Mouse (Mus musculus) MEL (cell line): ENCODE measurements around the gene Rad51ap1. TPM values are rescaled to one million over a fixed set of nuclear protein-coding genes. Genes with fewer than 3 reads are reported as not detected.

Source experiments
- DNase-seq: peaks from one replicate; pipeline ENCODE4 v3.0.0; 2011; ENCODE audit warnings: low read depth, low spot score
- H3K27ac ChIP-seq: 2 replicates; pipeline ENCODE4 v1.5.1; 2012; ENCODE audit warnings: low read depth, mild to moderate bottlenecking, control low read depth, low read length, moderate library complexity; ENCODE audit not compliant: control insufficient read depth
- H3K27me3 ChIP-seq, 2 experiments: fragments of 150-350 bp in 1 of 2; sonication (generic) in 1 of 2; 2 replicates each; pipeline ENCODE4 v1.6.1; 2012; ENCODE audit warnings: low read length in 2 of 2, mild to moderate bottlenecking in 2 of 2, improper control_type of control experiment in 1 of 2, moderate library complexity in 1 of 2; ENCODE audit not compliant: insufficient read depth in 2 of 2, control insufficient read depth in 1 of 2
- H3K36me3 ChIP-seq, 2 experiments: 2 replicates each; pipeline ENCODE4 v1.6.1; 2012 to 2014; ENCODE audit warnings: low read length in 2 of 2, improper control_type of control experiment in 1 of 2, inconsistent platforms in 1 of 2, mild to moderate bottlenecking in 1 of 2; ENCODE audit not compliant: insufficient read depth in 2 of 2, control insufficient read depth in 1 of 2
- H3K4me1 ChIP-seq, 2 experiments: fragments of 150-350 bp in 1 of 2; sonication (generic) in 1 of 2; 2 replicates each; pipeline ENCODE4 v1.6.1; 2012; ENCODE audit warnings: low read length in 2 of 2, improper control_type of control experiment in 1 of 2, mild to moderate bottlenecking in 1 of 2; ENCODE audit not compliant: insufficient read depth in 2 of 2, control insufficient read depth in 1 of 2
- H3K4me3 ChIP-seq, 2 experiments: fragments of 150-350 bp in 1 of 2; sonication (generic) in 1 of 2; 2 replicates each; pipeline ENCODE4 v1.5.1; 2012; ENCODE audit warnings: low read depth in 2 of 2, low read length in 2 of 2, mild to moderate bottlenecking in 2 of 2, moderate library complexity in 2 of 2, control low read depth in 1 of 2, improper control_type of control experiment in 1 of 2; ENCODE audit not compliant: control insufficient read depth in 1 of 2, insufficient read depth in 1 of 2
- H3K79me2 ChIP-seq: 2 replicates; pipeline ENCODE4 v1.6.1; 2012; ENCODE audit warnings: mild to moderate bottlenecking, low read length, moderate library complexity; ENCODE audit not compliant: control insufficient read depth, poor library complexity, insufficient read depth
- H3K9ac ChIP-seq: 2 replicates; pipeline ENCODE4 v1.6.1; 2012; ENCODE audit warnings: low read depth, mild to moderate bottlenecking, control low read depth, low read length, moderate library complexity; ENCODE audit not compliant: control insufficient read depth, poor library complexity, severe bottlenecking
- H3K9me3 ChIP-seq: fragments of 150-350 bp; sonication (generic); replicated peaks from 2 replicates; pipeline ENCODE4 v1.6.1; 2012; ENCODE audit warnings: mild to moderate bottlenecking, low read length, improper control_type of control experiment, moderate library complexity; ENCODE audit not compliant: insufficient read depth
- BHLHE40 ChIP-seq: IDR thresholded peaks from 2 replicates; pipeline ENCODE4 v1.6.1; 2012; ENCODE audit warnings: low read depth, mild to moderate bottlenecking, inconsistent platforms, low read length, improper control_type of control experiment, borderline replicate concordance
- CHD2 ChIP-seq: IDR thresholded peaks from 2 replicates; pipeline ENCODE4 v1.6.1; 2011; ENCODE audit warnings: low read length, improper control_type of control experiment
- CTCF ChIP-seq, 3 experiments: IDR thresholded peaks in 2 of 3; conservative IDR thresholded peaks in 1 of 3; 2 replicates each; pipeline ENCODE4 v1.5.1; 2011 to 2012; ENCODE audit warnings: low read length in 3 of 3, low read depth in 2 of 3, mild to moderate bottlenecking in 2 of 3, improper control_type of control experiment in 1 of 3, inconsistent platforms in 1 of 3, mixed read lengths in 1 of 3, moderate library complexity in 1 of 3; ENCODE audit not compliant: control insufficient read depth in 1 of 3, insufficient read depth in 1 of 3, poor library complexity in 1 of 3, severe bottlenecking in 1 of 3
- EP300 ChIP-seq, 2 experiments: IDR thresholded peaks; 2 replicates each; pipeline ENCODE4 v1.6.1; 2011; ENCODE audit warnings: improper control_type of control experiment in 2 of 2, low read length in 2 of 2, low read depth in 1 of 2, mild to moderate bottlenecking in 1 of 2
- ETS1 ChIP-seq: IDR thresholded peaks from 2 replicates; pipeline ENCODE4 v1.6.1; 2012; ENCODE audit warnings: low read depth, mild to moderate bottlenecking, inconsistent platforms, low read length, improper control_type of control experiment, moderate library complexity
- GABPA ChIP-seq: IDR thresholded peaks from 2 replicates; pipeline ENCODE4 v1.6.1; 2012; ENCODE audit warnings: low read depth, mild to moderate bottlenecking, inconsistent platforms, low read length, improper control_type of control experiment, moderate library complexity
- MAFK ChIP-seq: IDR thresholded peaks from 2 replicates; pipeline ENCODE4 v1.6.1; 2011; ENCODE audit warnings: low read depth, mild to moderate bottlenecking, low read length, improper control_type of control experiment, borderline replicate concordance
- MAX ChIP-seq: IDR thresholded peaks from 2 replicates; pipeline ENCODE4 v1.6.1; 2011; ENCODE audit warnings: low read length, improper control_type of control experiment
- MAZ ChIP-seq: IDR thresholded peaks from 2 replicates; pipeline ENCODE4 v1.6.1; 2012; ENCODE audit warnings: low read depth, mild to moderate bottlenecking, inconsistent platforms, low read length, improper control_type of control experiment
- MYB ChIP-seq: IDR thresholded peaks from 2 replicates; pipeline ENCODE4 v1.6.1; 2011; ENCODE audit warnings: mild to moderate bottlenecking, low read depth, low read length, improper control_type of control experiment
- POLR2AphosphoS2 ChIP-seq: IDR thresholded peaks from 2 replicates; pipeline ENCODE4 v1.6.1; 2011; ENCODE audit warnings: low read length, improper control_type of control experiment
- SIN3A ChIP-seq: IDR thresholded peaks from 2 replicates; pipeline ENCODE4 v1.6.1; 2012; ENCODE audit warnings: low read length, improper control_type of control experiment, inconsistent platforms
- SMC3 ChIP-seq: IDR thresholded peaks from 2 replicates; pipeline ENCODE4 v1.6.1; 2011; ENCODE audit warnings: low read depth, low read length, improper control_type of control experiment
- ZKSCAN1 ChIP-seq: IDR thresholded peaks from 2 replicates; pipeline ENCODE4 v1.6.1; 2012; ENCODE audit warnings: low read depth, mild to moderate bottlenecking, inconsistent platforms, low read length, improper control_type of control experiment, moderate library complexity
- polyA plus RNA-seq, 2 experiments: library from polyadenylated mRNA; stranded (reverse) in 1 of 2; unstranded in 1 of 2; fragments of >175 nt in 1 of 2; fragments of >200 nt in 1 of 2; gene quantifications; 2 replicates each; pipeline versions ENCODE4 v1.2.1 to v1.2.4; 2012; ENCODE audit warnings: low replicate concordance in 2 of 2, low read depth in 1 of 2; ENCODE audit not compliant: insufficient read length in 2 of 2, insufficient read depth in 1 of 2, missing spikeins in 1 of 2
- total RNA-seq: library from RNA; depleted of rRNA; stranded (reverse); fragments of 300-350 nt; gene quantifications from 2 replicates; pipeline ENCODE4 v1.2.3, GENCODE M21; 2012

Rad51ap1 gene
- total and polyA plus RNA-seq, 3 experiments, result 55.2 to 108 TPM; not detected in 1

- Histone ChIP-seq H3K27me3 (no peaks in the 10 kb centered on the region), H3K9me3 (no peaks in the 10 kb centered on the region), H3K4me1 (peaks cover 0 to 8% of the 10 kb centered on the region in 2 experiments; a peak in 1 of 4 replicates), H3K36me3 (peaks cover 10 to 17% of the 10 kb centered on the region in 2 experiments), H3K4me3 (no peak overlapping the region), H3K27ac (no peak overlapping the region), H3K79me2 (peaks cover 10% of the 10 kb centered on the region), H3K9ac (no peak overlapping the region)
- no peak for DNase-seq
- TF ChIP-seq MAFK (no peak), MAX (no peak), MAZ (no peak), POLR2AphosphoS2 (no peak), ZKSCAN1 (no peak)
Observed at GRCm38 (mm10) chr6:126932896-126933295, 6.5 kb downstream of the Rad51ap1 start.

GRCm38 (mm10) chr6:126921111-126921881 lies 18.1 kb downstream of the Rad51ap1 start, which contains the start of gene Dyrk4:
Gene Dyrk4 (minus strand): TSS chr6:126921839.
- Histone ChIP-seq H3K36me3 (peaks cover 0 to 9% of the 10 kb centered on the region in 2 experiments; a peak in 2 of 4 replicates), H3K27me3 (no peaks in the 10 kb centered on the region), H3K79me2 (no peaks in the 10 kb centered on the region), H3K9ac (no peak within 1 kb of the TSS), H3K27ac (no peak within 1 kb of the TSS), H3K4me1 (no peaks in the 10 kb centered on the region), H3K4me3 (no peak within 1 kb of the TSS), H3K9me3 (no peaks in the 10 kb centered on the region)
- no peak for TF ChIP-seq EP300 (IDR thresholded peaks at IDR 0.05; ENCODE audit: low read depth in 1 of 2, low read length in 2 of 2)
- TF ChIP-seq ETS1, result no peak
- TF ChIP-seq CHD2, result no peak
- TF ChIP-seq MAFK, result no peak
- no peak for TF ChIP-seq MYB
- TF ChIP-seq POLR2AphosphoS2, result no peak
- no peak for TF ChIP-seq BHLHE40
- TF ChIP-seq SMC3, result no peak
- DNase-seq, result no peak

- TF ChIP-seq MAFK (no peak), GABPA (no peak), CTCF (IDR thresholded peaks at IDR 0.05 in 2 of 3, conservative IDR thresholded peaks at IDR 0.05 in 1 of 3; ENCODE audit: control insufficient read depth in 1 of 3, insufficient read depth in 1 of 3, low read depth in 2 of 3, low read length in 3 of 3, poor library complexity in 1 of 3, severe bottlenecking in 1 of 3) (no peak), SIN3A (no peak)
- TF ChIP-seq, all 39 proteins: peak for 0
- no peak overlapping the region for H3K4me3 ChIP-seq
- H3K9me3 ChIP-seq, result no peaks in the 10 kb centered on the region
- H3K79me2 ChIP-seq, result no peaks in the 10 kb centered on the region
- H3K36me3 ChIP-seq, result no peaks in the 10 kb centered on the region
- H3K27ac ChIP-seq, result no peak overlapping the region
- DNase-seq, result no peak
- H3K4me1 ChIP-seq, result no peaks in the 10 kb centered on the region
- H3K9ac ChIP-seq, result no peak overlapping the region
- H3K27me3 ChIP-seq, result no peaks in the 10 kb centered on the region; a peak in 1 of 4 replicates
Observed at GRCm38 (mm10) chr6:126914928-126915327, 24.5 kb downstream of the Rad51ap1 start.
